Mouse (Mus musculus): ENCODE results near the gene Ap1g2.

The Ap1g2 gene

GRCm38 (mm10) chr14:55085324-55086008 lies 20.9 kb downstream of the Ap1g2 start:
- no peak for DNase-seq

GRCm38 (mm10) chr14:55083481-55083880 lies 22.9 kb downstream of the Ap1g2 start:
- DNase-seq, result no peak

- DNase-seq, result no peak
Measured at GRCm38 (mm10) chr14:55081105-55081504, 25.3 kb downstream of the Ap1g2 start.

- DNase-seq, result peak; percentile 82 to 87
Measured at GRCm38 (mm10) chr14:55079214-55079970, 27.0 kb downstream of the Ap1g2 start.

- peak; percentile 37 to 50 for DNase-seq
Measured at GRCm38 (mm10) chr14:55078366-55078989, 27.9 kb downstream of the Ap1g2 start.

- peak; percentile 35 to 39 for DNase-seq
Measured at GRCm38 (mm10) chr14:55077481-55078365, 28.7 kb downstream of the Ap1g2 start.

- DNase-seq, result no peak
Measured at GRCm38 (mm10) chr14:55076956-55077355, 29.4 kb downstream of the Ap1g2 start.

- DNase-seq, result peak; percentile 50 to 61
Measured at GRCm38 (mm10) chr14:55076224-55076623, 30.2 kb downstream of the Ap1g2 start.

- peak; percentile 27 to 46 for DNase-seq
Measured at GRCm38 (mm10) chr14:55074416-55074815, 32.0 kb downstream of the Ap1g2 start.

- DNase-seq, result no peak
Measured at GRCm38 (mm10) chr14:55071756-55072155, 34.6 kb downstream of the Ap1g2 start.

- peak; percentile 29 to 35 for DNase-seq
Measured at GRCm38 (mm10) chr14:55066042-55066441, 40.4 kb downstream of the Ap1g2 start.

GRCm38 (mm10) chr14:55065391-55065790 lies 41.0 kb downstream of the Ap1g2 start:
- DNase-seq, result peak; percentile 47 to 57

GRCm38 (mm10) chr14:55064481-55065370 lies 41.7 kb downstream of the Ap1g2 start:
- DNase-seq, result peak; percentile 65 to 70

GRCm38 (mm10) chr14:55063581-55064381 lies 42.6 kb downstream of the Ap1g2 start:
- DNase-seq, result peak; percentile 53 to 66

- peak in 1 of 2 experiments; percentile 48 for DNase-seq
Measured at GRCm38 (mm10) chr14:55063117-55063516, 43.3 kb downstream of the Ap1g2 start.

- DNase-seq, result peak; percentile 76 to 77
Measured at GRCm38 (mm10) chr14:55062626-55063025, 43.8 kb downstream of the Ap1g2 start.

- DNase-seq, result peak in 1 of 2 experiments; percentile 26
Measured at GRCm38 (mm10) chr14:55061845-55062244, 44.5 kb downstream of the Ap1g2 start.

- peak; percentile 17 to 31 for DNase-seq
Measured at GRCm38 (mm10) chr14:55059931-55060330, 46.5 kb downstream of the Ap1g2 start.

- no peak for DNase-seq
Measured at GRCm38 (mm10) chr14:55059009-55059408, 47.4 kb downstream of the Ap1g2 start.

GRCm38 (mm10) chr14:55055167-55055834 lies 51.1 kb downstream of the Ap1g2 start:
- DNase-seq, result peak; percentile 91 to 94

Data from cerebellum, adult 18-20 months (tissue).